Mouse (Mus musculus): Measurements from ENCODE around the gene Pard3. TPM values are rescaled to one million over a fixed set of nuclear protein-coding genes. Genes with fewer than 3 reads are reported as not detected.

Pard3 gene
- polyA plus RNA-seq, 1 experiment = 10.4 TPM

DNA sequence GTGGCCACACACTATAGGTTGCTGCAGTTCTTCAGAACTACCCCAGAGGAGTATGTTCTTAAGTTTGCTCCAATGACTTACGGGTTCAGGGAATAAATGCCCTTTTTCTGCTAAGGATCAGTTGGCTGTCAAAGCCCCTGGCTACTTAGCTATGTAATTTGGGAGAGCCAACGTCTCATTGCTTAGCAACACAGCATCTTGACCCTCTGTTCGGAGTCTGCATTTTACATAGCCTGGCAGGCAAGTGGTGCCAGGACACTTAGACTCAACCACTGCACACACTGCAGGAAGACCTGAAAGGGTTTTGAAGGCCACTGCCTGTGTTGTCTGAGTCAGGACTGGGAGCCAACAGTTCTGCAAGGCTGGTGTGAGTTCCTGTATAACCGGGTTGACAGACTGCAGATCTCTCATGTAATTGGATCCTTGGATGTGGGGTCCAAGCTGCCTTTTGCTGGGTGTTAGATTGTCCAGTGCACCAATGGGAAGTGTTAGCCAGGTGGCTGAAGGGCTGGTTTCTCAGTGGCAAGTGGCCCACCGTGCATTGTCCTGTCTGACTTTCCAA, 15.6 kb downstream of the Pard3 start:
- no peak for DNase-seq
- Histone ChIP-seq H3K27me3 (ENCODE audit: control insufficient read depth, insufficient read depth, low read length) (no peaks in the 10 kb centered on the region), H3K36me3 (ENCODE audit: control insufficient read depth, insufficient read depth, low read length) (no peaks in the 10 kb centered on the region), H3K27ac (ENCODE audit: control insufficient read depth, insufficient read depth, low read length) (no peak overlapping the region), H3K4me1 (replicated peaks; ENCODE audit: control insufficient read depth, insufficient read depth, low read length) (no peaks in the 10 kb centered on the region), H3K4me3 (ENCODE audit: control insufficient read depth, insufficient read depth, low read length) (no peak overlapping the region)
- 75% methylated on average over 5 of the region's 5 CpGs for WGBS
- no peak for TF ChIP-seq CTCF (IDR thresholded peaks at IDR 0.05; ENCODE audit: borderline replicate concordance, control insufficient read depth, extremely low read depth, insufficient read depth, low read length, poor library complexity)

DNA sequence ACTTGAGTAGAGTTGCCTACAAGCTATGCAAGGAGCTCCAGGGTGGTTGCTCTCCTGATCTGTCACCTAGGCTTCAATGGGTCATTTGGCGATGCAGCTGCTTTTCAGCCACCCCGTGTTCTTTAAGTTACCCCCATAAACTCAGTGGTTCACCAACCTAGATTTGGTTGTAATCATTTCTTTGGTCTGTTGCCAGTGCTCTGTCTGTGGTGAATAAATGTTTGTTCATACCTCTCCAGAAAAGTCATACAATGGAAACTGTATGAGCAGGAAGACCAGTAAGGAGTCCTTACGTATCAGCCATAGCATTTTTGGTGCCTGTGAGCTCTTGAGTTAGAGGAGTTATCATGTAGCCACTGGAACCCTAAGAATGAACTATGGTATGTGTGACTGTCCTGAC, 17.6 kb downstream of the Pard3 start:
- Histone ChIP-seq H3K4me3 (ENCODE audit: control insufficient read depth, insufficient read depth, low read length) (no peak overlapping the region), H3K27me3 (ENCODE audit: control insufficient read depth, insufficient read depth, low read length) (no peaks in the 10 kb centered on the region), H3K4me1 (replicated peaks; ENCODE audit: control insufficient read depth, insufficient read depth, low read length) (no peaks in the 10 kb centered on the region), H3K36me3 (ENCODE audit: control insufficient read depth, insufficient read depth, low read length) (no peaks in the 10 kb centered on the region), H3K27ac (ENCODE audit: control insufficient read depth, insufficient read depth, low read length) (no peak overlapping the region)
- no peak for DNase-seq
- 85% methylated on average over 3 of the region's 3 CpGs for WGBS
- no peak for TF ChIP-seq CTCF (IDR thresholded peaks at IDR 0.05; ENCODE audit: borderline replicate concordance, control insufficient read depth, extremely low read depth, insufficient read depth, low read length, poor library complexity)
- TF ChIP-seq POLR2A (IDR thresholded peaks at IDR 0.05; ENCODE audit: control insufficient read depth, extremely low read depth, insufficient read depth, low read length, poor library complexity) = no peak

DNA sequence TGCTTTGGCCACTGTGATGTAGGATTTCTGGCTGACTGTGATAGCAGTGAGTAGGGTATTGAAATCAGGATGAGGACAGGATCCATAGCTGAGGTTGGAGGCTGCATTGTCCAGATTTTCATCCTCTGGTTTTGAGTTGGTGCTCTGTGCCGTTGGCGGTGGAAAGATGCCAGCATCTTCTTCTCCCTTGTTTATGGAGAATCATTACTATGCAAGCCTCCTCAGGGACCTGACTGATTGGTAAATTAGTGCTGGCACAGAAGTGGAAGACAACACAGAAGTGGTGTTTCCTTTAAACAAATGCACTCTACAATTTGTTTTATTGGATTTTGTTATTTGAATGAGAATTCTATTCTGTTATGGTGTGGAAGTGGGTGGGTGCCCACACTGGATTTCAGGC, 18.8 kb downstream of the Pard3 start:
- no peak for DNase-seq
- Histone ChIP-seq H3K36me3 (ENCODE audit: control insufficient read depth, insufficient read depth, low read length) (no peaks in the 10 kb centered on the region), H3K4me1 (replicated peaks; ENCODE audit: control insufficient read depth, insufficient read depth, low read length) (no peaks in the 10 kb centered on the region), H3K27ac (ENCODE audit: control insufficient read depth, insufficient read depth, low read length) (no peak overlapping the region), H3K4me3 (ENCODE audit: control insufficient read depth, insufficient read depth, low read length) (no peak overlapping the region), H3K27me3 (ENCODE audit: control insufficient read depth, insufficient read depth, low read length) (no peaks in the 10 kb centered on the region)
- 91% methylated on average over 2 of the region's 2 CpGs for WGBS
- no peak for TF ChIP-seq POLR2A (IDR thresholded peaks at IDR 0.05; ENCODE audit: control insufficient read depth, extremely low read depth, insufficient read depth, low read length, poor library complexity)
- TF ChIP-seq CTCF (IDR thresholded peaks at IDR 0.05; ENCODE audit: borderline replicate concordance, control insufficient read depth, extremely low read depth, insufficient read depth, low read length, poor library complexity) = no peak

DNA sequence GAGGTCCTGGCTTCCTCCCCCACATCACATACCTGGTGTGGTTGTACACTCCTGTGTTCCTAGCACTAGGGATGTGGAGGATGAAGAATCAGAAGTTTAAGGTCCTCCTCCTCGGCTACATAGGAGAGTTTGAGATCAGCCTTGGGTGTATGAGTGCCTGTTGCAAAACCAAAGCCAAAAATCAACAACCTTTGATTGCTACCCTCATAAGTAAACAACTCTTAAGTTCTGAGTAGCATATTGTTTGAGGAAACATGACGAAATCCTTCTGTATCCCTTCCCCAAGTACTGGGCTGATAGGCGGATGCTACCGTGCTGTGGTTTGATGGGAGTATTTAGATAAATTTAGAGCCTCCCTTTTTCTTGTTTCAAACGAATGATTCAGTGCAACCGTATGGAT, 20.9 kb downstream of the Pard3 start:
- 90% methylated on average over 6 of the region's 6 CpGs for whole genome bisulfite sequencing
- H3K27ac ChIP-seq (ENCODE audit: control insufficient read depth, insufficient read depth, low read length) = no peak overlapping the region

DNA sequence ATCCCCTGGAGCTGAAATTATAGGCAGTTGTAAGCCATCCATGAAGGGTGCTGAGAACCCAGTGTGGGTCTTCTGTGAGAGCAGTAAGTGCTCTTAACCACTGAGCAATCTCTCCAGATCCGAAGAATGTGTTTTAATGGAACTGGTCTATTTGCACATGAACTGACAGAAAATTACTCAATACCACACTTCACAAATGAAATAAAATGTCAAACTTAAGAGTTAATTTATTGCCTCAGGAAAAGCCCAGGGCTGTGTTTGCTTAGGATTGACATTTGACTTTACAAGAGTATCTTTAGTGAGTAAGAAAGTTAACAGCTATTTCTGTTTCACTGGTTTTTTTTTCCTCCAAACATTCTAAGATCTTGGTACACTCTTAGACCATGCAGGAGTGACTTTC, 23.7 kb downstream of the Pard3 start:
- Histone ChIP-seq H3K4me1 (replicated peaks; ENCODE audit: control insufficient read depth, insufficient read depth, low read length) (no peaks in the 10 kb centered on the region), H3K27ac (ENCODE audit: control insufficient read depth, insufficient read depth, low read length) (no peak overlapping the region), H3K4me3 (ENCODE audit: control insufficient read depth, insufficient read depth, low read length) (no peak overlapping the region), H3K27me3 (ENCODE audit: control insufficient read depth, insufficient read depth, low read length) (no peaks in the 10 kb centered on the region), H3K36me3 (ENCODE audit: control insufficient read depth, insufficient read depth, low read length) (no peaks in the 10 kb centered on the region)
- WGBS = 79% methylated on average over 1 of the region's 1 CpGs
- TF ChIP-seq POLR2A (IDR thresholded peaks at IDR 0.05; ENCODE audit: control insufficient read depth, extremely low read depth, insufficient read depth, low read length, poor library complexity) = no peak
- no peak for TF ChIP-seq CTCF (IDR thresholded peaks at IDR 0.05; ENCODE audit: borderline replicate concordance, control insufficient read depth, extremely low read depth, insufficient read depth, low read length, poor library complexity)
- no peak for DNase-seq

More for the DNA sequence above, 20.9 kb downstream of the Pard3 start:
- Histone ChIP-seq H3K27me3 (ENCODE audit: control insufficient read depth, insufficient read depth, low read length) (no peaks in the 10 kb centered on the region), H3K36me3 (ENCODE audit: control insufficient read depth, insufficient read depth, low read length) (no peaks in the 10 kb centered on the region), H3K4me1 (replicated peaks; ENCODE audit: control insufficient read depth, insufficient read depth, low read length) (no peaks in the 10 kb centered on the region), H3K4me3 (ENCODE audit: control insufficient read depth, insufficient read depth, low read length) (no peak overlapping the region)
- TF ChIP-seq CTCF (IDR thresholded peaks at IDR 0.05; ENCODE audit: borderline replicate concordance, control insufficient read depth, extremely low read depth, insufficient read depth, low read length, poor library complexity) (no peak), POLR2A (IDR thresholded peaks at IDR 0.05; ENCODE audit: control insufficient read depth, extremely low read depth, insufficient read depth, low read length, poor library complexity) (no peak)
- no peak for DNase-seq

DNA sequence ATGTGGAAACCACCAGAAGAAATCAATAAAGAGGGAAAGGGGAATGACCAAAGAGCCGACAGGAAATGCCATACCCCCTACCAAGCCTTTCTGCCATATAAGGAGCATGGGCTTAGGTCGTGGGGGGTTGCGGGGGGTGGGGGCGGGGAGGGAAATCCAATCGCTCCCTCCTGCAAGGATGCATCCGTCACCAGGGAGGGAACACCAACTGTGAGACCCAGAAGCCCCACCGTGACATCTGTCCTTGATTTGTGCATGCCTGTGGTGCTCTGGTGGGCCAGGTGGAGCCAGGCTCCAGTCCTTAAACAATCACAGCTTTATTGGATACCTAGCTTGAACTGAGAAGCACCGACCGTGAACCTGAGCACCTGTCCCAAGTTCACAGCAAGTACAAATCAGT, 24.7 kb downstream of the Pard3 start:
- TF ChIP-seq POLR2A (IDR thresholded peaks at IDR 0.05; ENCODE audit: control insufficient read depth, extremely low read depth, insufficient read depth, low read length, poor library complexity) (no peak), CTCF (IDR thresholded peaks at IDR 0.05; ENCODE audit: borderline replicate concordance, control insufficient read depth, extremely low read depth, insufficient read depth, low read length, poor library complexity) (no peak)
- H3K36me3 ChIP-seq (ENCODE audit: control insufficient read depth, insufficient read depth, low read length) = no peaks in the 10 kb centered on the region

DNA sequence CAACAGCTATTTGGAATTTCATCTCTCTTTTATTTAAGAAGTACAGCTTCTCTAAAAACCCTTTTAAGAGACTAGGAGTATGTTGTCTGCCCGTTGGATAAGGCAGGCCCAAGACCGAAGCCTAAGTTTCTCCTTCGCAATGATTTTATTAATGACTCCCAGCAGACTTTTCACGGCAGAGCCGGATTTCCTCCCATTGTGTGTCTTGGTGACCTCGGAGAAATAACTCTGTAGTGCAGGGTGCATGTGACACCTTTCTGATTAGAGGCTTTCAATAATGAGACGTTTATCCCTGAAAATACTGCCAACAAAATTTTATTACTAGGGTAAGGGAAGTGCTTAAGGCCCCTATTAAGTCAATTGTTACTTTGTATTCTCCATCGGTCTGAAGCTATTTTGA, 25.3 kb downstream of the Pard3 start:
- H3K27me3 ChIP-seq (ENCODE audit: control insufficient read depth, insufficient read depth, low read length) = no peaks in the 10 kb centered on the region
- whole genome bisulfite sequencing = 19% methylated on average over 8 of the region's 8 CpGs
- no peak for DNase-seq

More for the DNA sequence above, 24.7 kb downstream of the Pard3 start:
- no peak for DNase-seq
- WGBS = 30% methylated on average over 9 of the region's 9 CpGs
- Histone ChIP-seq H3K27me3 (ENCODE audit: control insufficient read depth, insufficient read depth, low read length) (no peaks in the 10 kb centered on the region), H3K27ac (ENCODE audit: control insufficient read depth, insufficient read depth, low read length) (no peak overlapping the region), H3K4me1 (replicated peaks; ENCODE audit: control insufficient read depth, insufficient read depth, low read length) (no peaks in the 10 kb centered on the region), H3K4me3 (ENCODE audit: control insufficient read depth, insufficient read depth, low read length) (no peak overlapping the region)

More for the DNA sequence above, 25.3 kb downstream of the Pard3 start:
- Histone ChIP-seq H3K36me3 (ENCODE audit: control insufficient read depth, insufficient read depth, low read length) (no peaks in the 10 kb centered on the region), H3K4me3 (ENCODE audit: control insufficient read depth, insufficient read depth, low read length) (no peak overlapping the region), H3K4me1 (replicated peaks; ENCODE audit: control insufficient read depth, insufficient read depth, low read length) (no peaks in the 10 kb centered on the region), H3K27ac (ENCODE audit: control insufficient read depth, insufficient read depth, low read length) (no peak overlapping the region)
- TF ChIP-seq POLR2A (IDR thresholded peaks at IDR 0.05; ENCODE audit: control insufficient read depth, extremely low read depth, insufficient read depth, low read length, poor library complexity) = no peak
- TF ChIP-seq CTCF (IDR thresholded peaks at IDR 0.05; ENCODE audit: borderline replicate concordance, control insufficient read depth, extremely low read depth, insufficient read depth, low read length, poor library complexity) = no peak
